Mouse (Mus musculus) neutrophil, adult 5-6 weeks (primary cell): ENCODE results near the gene Gm13078. TPM values are rescaled to one million over a fixed set of nuclear protein-coding genes. Genes with fewer than 3 reads are reported as not detected.

Experiments used
- ATAC-seq: fragments of 151-379, 151-347 bp; 2 replicates; pipeline ENCODE4 v1.8.0; 2017; ENCODE audit warnings: mild to moderate bottlenecking, moderate TSS enrichment; ENCODE audit not compliant: insufficient number of reproducible peaks, poor library complexity, low FRiP score, severe bottlenecking; ENCODE audit errors: extremely low read depth
- total RNA-seq: library from RNA; stranded (forward); fragments of 200-1000 nt; gene quantifications from 2 replicates; pipeline ENCODE4 v1.2.3, GENCODE M21; 2017

Gm13078 gene
- not detected in 2 replicates for total RNA-seq

- ATAC-seq, result no peak
These were observed at the start of gene Gm13078 for GRCm38 (mm10) chr4:143719155-143719554. TSS of gene Gm13078 (plus strand) at chr4:143719455.

GRCm38 (mm10) chr4:143702611-143703010 lies 16.6 kb upstream of the Gm13078 start, which contains the start of gene Gm13089:
TSS of gene Gm13089 (minus strand) at chr4:143702711.
- no peak for ATAC-seq

Other genes starting within 250 kb of the Gm13078 start
- not detected in 2 replicates for gene Gm13043, start 208.1 kb upstream of the Gm13078 start, total RNA-seq
- not detected in 2 replicates for gene Gm13040, start 183.5 kb upstream of the Gm13078 start, total RNA-seq
- gene BC080695, start 167.8 kb upstream of the Gm13078 start, total RNA-seq, result not detected in 2 replicates
- not detected in 2 replicates for gene Gm13057, start 167.7 kb upstream of the Gm13078 start, total RNA-seq
- 0.25 TPM in 1 of 2 replicates, not detected in the other for gene Gm13083, start 104.5 kb upstream of the Gm13078 start, total RNA-seq
- gene Gm13088, start 62.2 kb upstream of the Gm13078 start, total RNA-seq, result not detected in 2 replicates
- not detected in 2 replicates for gene Gm13089, start 16.7 kb upstream of the Gm13078 start, total RNA-seq
- not detected in 2 replicates for gene Gm13023, start 69.9 kb downstream of the Gm13078 start, total RNA-seq
- not detected in 2 replicates for gene Gm13084, start 96.6 kb downstream of the Gm13078 start, total RNA-seq
- gene Gm13103, start 127.0 kb downstream of the Gm13078 start, total RNA-seq, result not detected in 2 replicates
- gene Pramef6, start 180.9 kb downstream of the Gm13078 start, total RNA-seq, result not detected in 2 replicates
- not detected in 2 replicates for gene Pramef25, start 231.6 kb downstream of the Gm13078 start, total RNA-seq
- gene Gm13101, start 247.5 kb downstream of the Gm13078 start, total RNA-seq, result not detected in 2 replicates